Mouse (Mus musculus) bone marrow, adult 2 months (tissue): Measurements from ENCODE around the gene Chst13.

Experiments used
- CTCF ChIP-seq: fragments of 200-500 bp; IDR thresholded peaks from 2 replicates; pipeline ENCODE4 v1.5.1; 2011; ENCODE audit warnings: low read length, control low read depth; ENCODE audit not compliant: control insufficient read depth, insufficient read depth
- POLR2A ChIP-seq: fragments of 200-500 bp; IDR thresholded peaks from 2 replicates; pipeline ENCODE4 v1.6.1; 2011; ENCODE audit warnings: low read depth, mild to moderate bottlenecking, control low read depth, low read length, borderline replicate concordance; ENCODE audit not compliant: control insufficient read depth

DNA sequence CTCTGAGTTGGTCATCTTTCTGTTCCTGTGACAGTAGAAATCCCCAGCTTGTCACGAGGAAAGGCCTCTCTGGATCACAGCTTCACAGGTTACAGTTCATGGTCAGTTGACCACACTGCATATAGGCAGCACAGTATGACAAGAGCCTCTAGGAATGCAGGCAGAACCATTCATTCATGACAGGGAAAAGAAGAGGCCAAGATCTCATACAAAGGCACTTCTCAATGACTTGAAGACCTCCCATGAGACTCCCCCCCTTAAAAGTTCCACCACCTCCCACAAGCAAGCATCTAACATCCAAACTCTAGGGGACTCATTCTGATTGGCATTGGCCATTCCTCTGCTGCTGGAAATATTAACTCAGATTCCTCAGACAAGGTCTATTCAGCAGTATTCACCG is 34.5 kb upstream of the Chst13 start:
- TF ChIP-seq CTCF = no peak
- no peak for TF ChIP-seq POLR2A
